Mouse (Mus musculus) midbrain, embryonic 13.5 days (tissue): Measurements from ENCODE around the gene Plaa. TPM values are rescaled to one million over a fixed set of nuclear protein-coding genes. Genes with fewer than 3 reads are reported as not detected.
"Not testable (repeated sequence)": the region's sequence is repeated elsewhere in the genome, so short reads cannot be mapped to it uniquely, and the experiment has no call there.

Source experiments
- ATAC-seq: fragments of 200-750 bp; cut with Nextera tagmentation; 2 replicates; pipeline ENCODE4 v1.8.0; 2017; ENCODE audit warnings: mild to moderate bottlenecking, moderate TSS enrichment, moderate library complexity
- H3K27ac ChIP-seq: fragments of 300-500 bp; sonication (generic); 2 replicates; pipeline ENCODE4 v1.5.1; 2015; ENCODE audit warnings: inconsistent platforms, mild to moderate bottlenecking, moderate library complexity
- H3K27me3 ChIP-seq: fragments of 300-500 bp; sonication (generic); 2 replicates; pipeline ENCODE4 v1.6.1; 2015; ENCODE audit warnings: mild to moderate bottlenecking, inconsistent platforms
- H3K36me3 ChIP-seq: fragments of 300-500 bp; sonication (generic); 2 replicates; pipeline ENCODE4 v1.6.1; 2015; ENCODE audit warnings: mild to moderate bottlenecking, inconsistent platforms
- H3K4me1 ChIP-seq: fragments of 300-500 bp; sonication (generic); replicated peaks from 2 replicates; pipeline ENCODE4 v1.6.1; 2015; ENCODE audit warnings: inconsistent platforms
- H3K4me2 ChIP-seq: fragments of 300-500 bp; sonication (generic); replicated peaks from 2 replicates; pipeline ENCODE4 v1.6.1; 2015; ENCODE audit warnings: moderate library complexity, mild to moderate bottlenecking, inconsistent platforms
- H3K4me3 ChIP-seq: fragments of 300-500 bp; sonication (generic); replicated peaks from 2 replicates; pipeline ENCODE4 v1.5.1; 2015; ENCODE audit warnings: mild to moderate bottlenecking, inconsistent platforms
- H3K9ac ChIP-seq: fragments of 300-500 bp; sonication (generic); replicated peaks from 2 replicates; pipeline ENCODE4 v1.6.1; 2015; ENCODE audit warnings: mild to moderate bottlenecking, inconsistent platforms
- H3K9me3 ChIP-seq: fragments of 300-500 bp; sonication (generic); 2 replicates; pipeline ENCODE4 v1.6.1; 2016; ENCODE audit warnings: mild to moderate bottlenecking, inconsistent platforms
- WGBS: fragments of 180-500 bp; shearing (Covaris S2); methylation state at CpG from one replicate; pipeline ENCODE4 v1.1.7; 2015; 5-methylcytosine and 5-hydroxymethylcytosine counted together
- polyA plus RNA-seq: library from polyadenylated mRNA; unstranded; fragments of >200 nt; fragmentation: Nextera tagmentation; extraction: Ambion mirVana; gene quantifications from 2 replicates; pipeline ENCODE4 v1.2.1, GENCODE M21; 2015

Plaa gene
- 82.0 and 85.1 TPM in 2 replicates for polyA plus RNA-seq

GRCm38 (mm10) chr4:94603031-94603629 is at the start of gene Plaa:
TSS of gene Plaa (minus strand) at chr4:94603244.
- peaks cover 27% of the 10 kb centered on the region for H3K4me1 ChIP-seq
- peak; percentile 99 for ATAC-seq
- no peaks in the 10 kb centered on the region for H3K9me3 ChIP-seq
- WGBS: under 1% methylated on average over 55 of the region's 61 CpGs
- peak within 1 kb of the TSS; percentile 98 for H3K4me3 ChIP-seq
- H3K9ac ChIP-seq: peak within 1 kb of the TSS; percentile 96
- peak within 1 kb of the TSS; percentile 89 for H3K27ac ChIP-seq
- H3K36me3 ChIP-seq: no peaks in the 10 kb centered on the region
- peak within 1 kb of the TSS; percentile 84 for H3K4me2 ChIP-seq
- no peaks in the 10 kb centered on the region for H3K27me3 ChIP-seq

DNA sequence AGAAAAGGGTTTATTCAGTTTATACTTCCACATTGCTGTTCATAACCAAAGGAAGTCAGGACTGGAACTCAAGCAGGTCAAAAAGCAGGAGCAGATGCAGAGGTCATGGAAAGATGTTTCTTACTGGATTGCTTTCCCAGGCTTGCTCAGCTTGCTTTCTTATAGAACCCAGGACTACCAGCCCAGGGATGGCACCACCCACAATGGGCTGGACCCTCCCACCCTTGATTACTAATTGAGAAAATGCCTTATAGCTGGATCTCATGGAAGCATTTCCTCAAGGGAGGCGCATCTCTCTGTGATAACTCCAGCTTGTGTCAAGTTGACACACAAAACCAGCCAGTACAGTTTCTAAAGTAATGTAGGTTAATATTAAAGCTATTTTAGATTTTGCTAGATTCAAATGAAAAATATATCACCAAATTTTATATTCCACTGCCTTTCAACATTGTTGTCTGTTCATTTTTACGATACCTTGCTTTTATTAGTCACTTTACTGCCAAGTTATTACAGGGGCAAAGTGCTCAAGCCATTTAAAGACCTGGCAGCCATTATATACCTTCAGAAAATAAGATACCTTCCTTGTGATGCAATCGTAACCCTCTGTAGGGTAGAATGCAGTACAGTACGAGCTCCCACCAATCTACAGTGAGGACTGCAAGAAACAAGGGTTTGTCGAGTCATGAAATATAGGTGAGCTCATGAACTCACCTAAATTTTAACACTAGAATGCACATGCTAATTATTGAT is 47.6 kb upstream of the Plaa start:
- not testable (repeated sequence) for H3K27me3 ChIP-seq, H3K27ac ChIP-seq, H3K9ac ChIP-seq, H3K9me3 ChIP-seq, H3K4me2 ChIP-seq, ATAC-seq, H3K4me1 ChIP-seq, H3K4me3 ChIP-seq
- 98% methylated on average over 5 of the region's 5 CpGs for WGBS
- peaks cover 18% of the 10 kb centered on the region for H3K36me3 ChIP-seq

DNA sequence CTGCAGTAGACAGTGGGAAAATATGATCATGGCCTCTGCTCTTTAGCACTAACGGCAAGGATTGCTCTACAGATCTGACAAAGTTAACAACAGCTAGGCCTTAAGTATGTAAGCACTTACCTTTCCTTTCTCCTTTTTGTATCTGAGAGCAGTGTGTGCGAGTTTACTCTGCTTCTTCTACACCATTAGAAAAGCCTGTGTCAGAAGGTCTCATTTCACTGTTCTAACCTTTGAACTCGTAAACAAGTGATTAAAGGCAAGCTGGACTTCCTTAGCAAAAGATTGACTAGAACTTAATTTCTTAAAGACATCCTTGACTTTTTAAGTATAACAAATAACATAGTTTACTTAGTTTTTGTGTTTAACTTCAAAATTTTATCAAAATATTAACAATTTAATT is 46.9 kb upstream of the Plaa start, which contains the start of gene Lrrc19:
Lrrc19 (minus strand) TSS at position 225 of the 400 bp plus-strand sequence.
- Histone ChIP-seq H3K4me1 (no peaks in the 10 kb centered on the region), H3K9ac (no peak within 1 kb of the TSS), H3K36me3 (peaks cover 12% of the 10 kb centered on the region), H3K27ac (no peak within 1 kb of the TSS), H3K27me3 (no peaks in the 10 kb centered on the region), H3K4me3 (no peak within 1 kb of the TSS), H3K9me3 (no peaks in the 10 kb centered on the region), H3K4me2 (no peak within 1 kb of the TSS)
- WGBS: 94% methylated on average over 3 of the region's 3 CpGs
- no peak for ATAC-seq

DNA sequence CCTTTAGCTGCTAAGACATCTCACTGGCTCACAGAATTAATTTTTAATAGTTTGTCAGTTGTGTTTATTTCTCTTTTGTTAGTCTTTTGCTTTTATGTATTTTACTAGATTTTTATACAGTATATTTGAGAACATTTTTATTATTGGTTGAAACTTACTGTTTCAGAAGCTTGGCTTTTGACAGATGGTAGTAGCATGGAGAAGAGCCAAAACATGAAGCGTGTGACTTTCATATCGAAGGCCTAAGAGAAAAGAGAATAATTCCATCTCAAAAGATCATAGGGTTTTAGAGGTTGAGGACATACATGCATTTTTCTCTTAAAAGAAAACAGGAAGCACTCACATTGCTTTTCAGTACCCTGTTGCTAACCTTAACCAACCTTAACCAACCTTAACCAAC is 40.1 kb upstream of the Plaa start:
- Histone ChIP-seq H3K36me3 (0 out of 2 replicates have a peak, but pooled peaks cover 5% of the 10 kb centered on the region), H3K27me3 (no peaks in the 10 kb centered on the region), H3K27ac (no peak overlapping the region), H3K4me1 (no peaks in the 10 kb centered on the region), H3K9me3 (no peaks in the 10 kb centered on the region), H3K4me3 (no peak overlapping the region), H3K4me2 (no peak overlapping the region), H3K9ac (no peak overlapping the region)
- 100% methylated on average over 2 of the region's 2 CpGs for WGBS
- no peak for ATAC-seq

GRCm38 (mm10) chr4:94620077-94620476 is 17.0 kb upstream of the Plaa start:
- ATAC-seq: no peak
- no peaks in the 10 kb centered on the region for H3K9me3 ChIP-seq
- no peak overlapping the region for H3K9ac ChIP-seq
- H3K4me2 ChIP-seq: no peak overlapping the region
- H3K36me3 ChIP-seq: peaks cover 10% of the 10 kb centered on the region
- H3K4me3 ChIP-seq: no peak overlapping the region
- no peak overlapping the region for H3K27ac ChIP-seq
- 87% methylated on average over 2 of the region's 2 CpGs for WGBS
- no peaks in the 10 kb centered on the region for H3K27me3 ChIP-seq
- H3K4me1 ChIP-seq: peaks cover 13% of the 10 kb centered on the region

GRCm38 (mm10) chr4:94614627-94615006 is 11.6 kb upstream of the Plaa start:
- H3K9me3 ChIP-seq: no peaks in the 10 kb centered on the region
- peak overlapping the region; percentile 75 for H3K9ac ChIP-seq
- H3K27me3 ChIP-seq: no peaks in the 10 kb centered on the region
- H3K4me1 ChIP-seq: peaks cover 19% of the 10 kb centered on the region
- H3K36me3 ChIP-seq: no peaks in the 10 kb centered on the region
- H3K27ac ChIP-seq: peak overlapping the region; percentile 85
- WGBS: under 1% methylated on average over 18 of the region's 18 CpGs
- H3K4me2 ChIP-seq: peak overlapping the region; percentile 71
- peak overlapping the region; percentile 74 for H3K4me3 ChIP-seq
- peak; percentile 85 for ATAC-seq

GRCm38 (mm10) chr4:94613972-94614626 is 11.1 kb upstream of the Plaa start, which contains the start of gene Ift74:
TSS of gene Ift74 (plus strand) at chr4:94614491.
- ATAC-seq: peak; percentile 100

DNA sequence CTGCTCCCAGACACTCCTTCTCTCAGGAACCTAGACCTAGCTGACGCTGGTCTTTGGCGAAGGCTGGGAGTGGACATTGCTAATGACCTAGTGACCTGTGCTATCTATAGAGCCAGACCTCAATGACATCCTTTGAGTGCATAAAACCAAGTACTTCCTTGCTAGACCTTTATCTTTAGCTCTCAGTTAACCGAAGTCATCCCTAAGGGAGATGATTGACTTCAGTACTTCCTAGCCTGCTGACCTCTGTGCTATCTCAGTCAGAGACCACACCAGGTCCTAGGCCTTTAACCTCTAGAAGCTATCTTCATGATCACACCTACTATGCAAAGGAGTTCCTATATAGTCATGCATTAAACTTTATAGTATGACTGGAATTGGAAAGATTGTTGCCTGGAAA is 7.3 kb upstream of the Plaa start:
- H3K4me3 ChIP-seq: no peak overlapping the region
- H3K36me3 ChIP-seq: no peaks in the 10 kb centered on the region
- ATAC-seq: no peak
- no peak overlapping the region for H3K9ac ChIP-seq
- WGBS: 79% methylated on average over 3 of the region's 3 CpGs
- H3K27me3 ChIP-seq: no peaks in the 10 kb centered on the region
- H3K27ac ChIP-seq: no peak overlapping the region
- no peaks in the 10 kb centered on the region for H3K9me3 ChIP-seq
- H3K4me2 ChIP-seq: no peak overlapping the region
- H3K4me1 ChIP-seq: peaks cover 9% of the 10 kb centered on the region

More at GRCm38 (mm10) chr4:94613972-94614626, 11.1 kb upstream of the Plaa start, which contains the start of gene Ift74:
- Histone ChIP-seq H3K36me3 (no peaks in the 10 kb centered on the region), H3K4me2 (peak within 1 kb of the TSS; percentile 71), H3K9ac (peak within 1 kb of the TSS; percentile 75), H3K9me3 (no peaks in the 10 kb centered on the region), H3K27ac (peak within 1 kb of the TSS; percentile 85), H3K4me1 (peaks cover 19% of the 10 kb centered on the region), H3K4me3 (peak within 1 kb of the TSS; percentile 74), H3K27me3 (no peaks in the 10 kb centered on the region)
- WGBS: 1% methylated on average over 29 of the region's 29 CpGs

DNA sequence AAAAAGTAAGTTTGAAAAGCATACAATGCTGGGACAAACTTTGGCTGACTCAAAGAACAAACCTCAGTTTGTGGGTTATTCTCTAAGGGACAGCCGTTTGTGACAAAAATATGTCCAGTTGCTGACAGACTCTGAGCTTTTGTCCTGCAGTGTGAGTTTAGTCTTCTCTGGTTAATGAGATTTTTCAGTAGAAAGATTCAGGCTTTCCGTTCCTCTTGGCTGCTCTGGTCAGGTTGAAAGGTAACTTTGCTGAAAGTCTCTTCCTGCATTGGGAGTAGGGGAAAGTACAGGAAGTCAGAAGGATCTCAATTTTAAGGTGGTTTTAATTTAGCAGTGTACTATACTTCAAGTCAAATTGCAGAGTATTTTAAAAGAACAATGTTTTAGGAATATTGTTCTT is 2.5 kb upstream of the Plaa start:
- Histone ChIP-seq H3K9me3 (no peaks in the 10 kb centered on the region), H3K4me2 (no peak overlapping the region), H3K9ac (no peak overlapping the region), H3K27ac (no peak overlapping the region), H3K4me3 (no peak overlapping the region), H3K36me3 (no peaks in the 10 kb centered on the region), H3K27me3 (no peaks in the 10 kb centered on the region), H3K4me1 (peaks cover 24% of the 10 kb centered on the region)
- no peak for ATAC-seq
- WGBS: 85% methylated on average over 2 of the region's 2 CpGs

GRCm38 (mm10) chr4:94604452-94605019 is 1.5 kb upstream of the Plaa start:
- 0 out of 2 replicates have a peak overlapping the region, but pooled peaks have one; percentile 98 for H3K4me3 ChIP-seq
- peak overlapping the region; percentile 84; the same call in 1 of the 2 replicates for H3K4me2 ChIP-seq
- no peaks in the 10 kb centered on the region for H3K27me3 ChIP-seq
- 91% methylated on average over 2 of the region's 2 CpGs for WGBS
- no peak for ATAC-seq
- no peak overlapping the region for H3K9ac ChIP-seq
- peaks cover 27% of the 10 kb centered on the region for H3K4me1 ChIP-seq
- no peaks in the 10 kb centered on the region for H3K9me3 ChIP-seq
- H3K36me3 ChIP-seq: no peaks in the 10 kb centered on the region
- no peak overlapping the region for H3K27ac ChIP-seq

DNA sequence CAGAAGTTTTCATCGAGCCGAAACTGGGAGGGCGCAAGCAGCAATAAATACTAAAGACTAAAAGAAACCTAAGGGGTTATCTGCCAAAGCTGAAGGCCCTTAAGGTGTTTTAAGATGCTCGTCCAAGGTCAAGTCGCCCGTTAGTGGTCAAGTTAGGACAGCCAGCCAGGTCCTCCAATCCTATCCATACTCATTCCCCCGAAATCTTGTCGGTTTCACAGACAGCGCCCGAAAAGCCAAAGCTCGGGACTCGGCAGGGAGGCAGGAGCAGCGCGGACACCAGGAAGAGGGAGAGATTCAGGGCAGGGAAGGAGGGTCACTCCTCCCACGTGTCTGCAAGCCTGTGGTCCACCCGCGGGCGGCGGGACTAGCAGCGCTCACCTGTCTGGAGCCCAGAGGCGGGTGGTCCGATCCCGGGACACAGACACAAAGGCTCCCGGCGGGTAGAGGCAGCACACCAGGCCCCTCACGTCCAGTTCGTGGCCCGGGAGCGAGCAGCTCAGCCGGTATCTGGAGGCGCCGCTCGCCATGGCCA is 481 bp downstream of the Plaa start:
- no peaks in the 10 kb centered on the region for H3K27me3 ChIP-seq

More for the DNA sequence above, 481 bp downstream of the Plaa start:
- peak overlapping the region; percentile 98 for H3K4me3 ChIP-seq
- ATAC-seq: no peak
- peak overlapping the region; percentile 96 for H3K9ac ChIP-seq
- H3K4me1 ChIP-seq: peaks cover 27% of the 10 kb centered on the region
- H3K27ac ChIP-seq: peak overlapping the region; percentile 89
- H3K9me3 ChIP-seq: no peaks in the 10 kb centered on the region
- WGBS: under 1% methylated on average over 32 of the region's 33 CpGs
- H3K36me3 ChIP-seq: no peaks in the 10 kb centered on the region
- H3K4me2 ChIP-seq: peak overlapping the region; percentile 79
